Mouse (Mus musculus): ENCODE measurements at regions not wholly inside any gene's neighbourhood (a gene's known extent, or its start where the extent isn't known, plus 50 kb on each side); places are given as distances from the start of the nearest gene placed in this dataset.

GRCm38 (mm10) chr17:80813194-80813593 is 84.9 kb upstream of the Map4k3 start:
- no peak for DNase-seq
- no peak overlapping the region for H3K4me3 ChIP-seq (replicated peaks; ENCODE audit: insufficient read depth, low read depth, low read length)
- peaks cover 11% of the 10 kb centered on the region for H3K4me1 ChIP-seq (ENCODE audit: control insufficient read depth, insufficient read depth, low read length)
- no peaks in the 10 kb centered on the region for H3K27me3 ChIP-seq (ENCODE audit: control insufficient read depth, insufficient read depth, low read length)
- TF ChIP-seq POLR2A (IDR thresholded peaks at IDR 0.05; ENCODE audit: borderline replicate concordance, insufficient read depth, low read length) (no peak), CTCF (IDR thresholded peaks at IDR 0.05; ENCODE audit: borderline replicate concordance, insufficient read depth, low read depth, low read length) (no peak)
- 95% methylated on average over 10 of the region's 10 CpGs for WGBS
- no peak overlapping the region for H3K27ac ChIP-seq (ENCODE audit: insufficient read depth, low read length)

GRCm38 (mm10) chr17:80809275-80809674 is 81.0 kb upstream of the Map4k3 start:
- WGBS: 8% methylated on average over 5 of the region's 5 CpGs
- H3K27ac ChIP-seq (ENCODE audit: insufficient read depth, low read length): peak overlapping the region; percentile 70
- peak; percentile 72 to 89 for DNase-seq

GRCm38 (mm10) chr17:80808069-80808468 is 79.8 kb upstream of the Map4k3 start:
- no peaks in the 10 kb centered on the region for H3K27me3 ChIP-seq (ENCODE audit: control insufficient read depth, insufficient read depth, low read length)
- H3K4me1 ChIP-seq (ENCODE audit: control insufficient read depth, insufficient read depth, low read length): peaks cover 20% of the 10 kb centered on the region
- no peak overlapping the region for H3K4me3 ChIP-seq (replicated peaks; ENCODE audit: insufficient read depth, low read depth, low read length)
- DNase-seq: peak in 1 of 2 experiments; percentile 57
- H3K27ac ChIP-seq (ENCODE audit: insufficient read depth, low read length): no peak overlapping the region
- TF ChIP-seq CTCF (IDR thresholded peaks at IDR 0.05; ENCODE audit: borderline replicate concordance, insufficient read depth, low read depth, low read length) (no peak), POLR2A (IDR thresholded peaks at IDR 0.05; ENCODE audit: borderline replicate concordance, insufficient read depth, low read length) (no peak)
- WGBS: 61% methylated on average over 10 of the region's 10 CpGs

More at GRCm38 (mm10) chr17:80809275-80809674, 81.0 kb upstream of the Map4k3 start:
- TF ChIP-seq CTCF (IDR thresholded peaks at IDR 0.05; ENCODE audit: borderline replicate concordance, insufficient read depth, low read depth, low read length): no peak
- no peak for TF ChIP-seq POLR2A (IDR thresholded peaks at IDR 0.05; ENCODE audit: borderline replicate concordance, insufficient read depth, low read length)
- Histone ChIP-seq H3K4me1 (ENCODE audit: control insufficient read depth, insufficient read depth, low read length) (peaks cover 16% of the 10 kb centered on the region), H3K4me3 (replicated peaks; ENCODE audit: insufficient read depth, low read depth, low read length) (no peak overlapping the region), H3K27me3 (ENCODE audit: control insufficient read depth, insufficient read depth, low read length) (no peaks in the 10 kb centered on the region)

- no peak for DNase-seq
- H3K27me3 ChIP-seq (ENCODE audit: control insufficient read depth, insufficient read depth, low read length): no peaks in the 10 kb centered on the region
- WGBS: 95% methylated on average over 8 of the region's 8 CpGs
- TF ChIP-seq POLR2A (IDR thresholded peaks at IDR 0.05; ENCODE audit: borderline replicate concordance, insufficient read depth, low read length) (no peak), CTCF (IDR thresholded peaks at IDR 0.05; ENCODE audit: borderline replicate concordance, insufficient read depth, low read depth, low read length) (no peak)
- no peak overlapping the region for H3K4me3 ChIP-seq (replicated peaks; ENCODE audit: insufficient read depth, low read depth, low read length)
- peaks cover 27% of the 10 kb centered on the region; the same call in 1 of the 2 replicates for H3K4me1 ChIP-seq (ENCODE audit: control insufficient read depth, insufficient read depth, low read length)
- no peak overlapping the region for H3K27ac ChIP-seq (ENCODE audit: insufficient read depth, low read length)
Observed at GRCm38 (mm10) chr17:80803361-80803915, 75.2 kb upstream of the Map4k3 start.

- Histone ChIP-seq H3K27ac (ENCODE audit: insufficient read depth, low read length) (peak overlapping the region; percentile 65), H3K4me1 (ENCODE audit: control insufficient read depth, insufficient read depth, low read length) (peaks cover 21% of the 10 kb centered on the region; the same call in 1 of the 2 replicates), H3K27me3 (ENCODE audit: control insufficient read depth, insufficient read depth, low read length) (no peaks in the 10 kb centered on the region), H3K4me3 (replicated peaks; ENCODE audit: insufficient read depth, low read depth, low read length) (no peak overlapping the region)
- WGBS: 42% methylated on average over 10 of the region's 10 CpGs
- DNase-seq: peak; percentile 62 to 71
- TF ChIP-seq POLR2A (IDR thresholded peaks at IDR 0.05; ENCODE audit: borderline replicate concordance, insufficient read depth, low read length) (no peak), CTCF (IDR thresholded peaks at IDR 0.05; ENCODE audit: borderline replicate concordance, insufficient read depth, low read depth, low read length) (no peak)
Observed at GRCm38 (mm10) chr17:80802622-80803021, 74.3 kb upstream of the Map4k3 start.

- no peak overlapping the region for H3K4me3 ChIP-seq (replicated peaks; ENCODE audit: insufficient read depth, low read depth, low read length)
- TF ChIP-seq CTCF (IDR thresholded peaks at IDR 0.05; ENCODE audit: borderline replicate concordance, insufficient read depth, low read depth, low read length) (no peak), POLR2A (IDR thresholded peaks at IDR 0.05; ENCODE audit: borderline replicate concordance, insufficient read depth, low read length) (no peak)
- peaks cover 23% of the 10 kb centered on the region; the same call in 1 of the 2 replicates for H3K4me1 ChIP-seq (ENCODE audit: control insufficient read depth, insufficient read depth, low read length)
- peak overlapping the region; percentile 65 for H3K27ac ChIP-seq (ENCODE audit: insufficient read depth, low read length)
- H3K27me3 ChIP-seq (ENCODE audit: control insufficient read depth, insufficient read depth, low read length): no peaks in the 10 kb centered on the region
- peak in 1 of 2 experiments; percentile 46 for DNase-seq
- WGBS: 16% methylated on average over 8 of the region's 8 CpGs
Observed at GRCm38 (mm10) chr17:80801991-80802390, 73.7 kb upstream of the Map4k3 start.

GRCm38 (mm10) chr17:80801451-80801983 is 73.2 kb upstream of the Map4k3 start:
- peak overlapping the region; percentile 29 for H3K4me3 ChIP-seq (replicated peaks; ENCODE audit: insufficient read depth, low read depth, low read length)

GRCm38 (mm10) chr17:80800877-80801276 is 72.6 kb upstream of the Map4k3 start:
- Histone ChIP-seq H3K27me3 (ENCODE audit: control insufficient read depth, insufficient read depth, low read length) (no peaks in the 10 kb centered on the region), H3K27ac (ENCODE audit: insufficient read depth, low read length) (peak overlapping the region; percentile 47), H3K4me3 (replicated peaks; ENCODE audit: insufficient read depth, low read depth, low read length) (peak overlapping the region; percentile 23), H3K4me1 (ENCODE audit: control insufficient read depth, insufficient read depth, low read length) (peaks cover 25% of the 10 kb centered on the region; the same call in 1 of the 2 replicates)
- 28% methylated on average over 13 of the region's 13 CpGs for WGBS
- peak; percentile 43 to 50 for DNase-seq
- TF ChIP-seq CTCF (IDR thresholded peaks at IDR 0.05; ENCODE audit: borderline replicate concordance, insufficient read depth, low read depth, low read length): no peak
- no peak for TF ChIP-seq POLR2A (IDR thresholded peaks at IDR 0.05; ENCODE audit: borderline replicate concordance, insufficient read depth, low read length)

More at GRCm38 (mm10) chr17:80801451-80801983, 73.2 kb upstream of the Map4k3 start:
- peaks cover 25% of the 10 kb centered on the region; the same call in 1 of the 2 replicates for H3K4me1 ChIP-seq (ENCODE audit: control insufficient read depth, insufficient read depth, low read length)
- no peaks in the 10 kb centered on the region for H3K27me3 ChIP-seq (ENCODE audit: control insufficient read depth, insufficient read depth, low read length)
- 0 out of 2 replicates have a peak, but pooled peaks have one; percentile 11 for TF ChIP-seq POLR2A (IDR thresholded peaks at IDR 0.05; ENCODE audit: borderline replicate concordance, insufficient read depth, low read length)
- TF ChIP-seq CTCF (IDR thresholded peaks at IDR 0.05; ENCODE audit: borderline replicate concordance, insufficient read depth, low read depth, low read length): no peak
- DNase-seq: peak; percentile 91
- peak overlapping the region; percentile 65 for H3K27ac ChIP-seq (ENCODE audit: insufficient read depth, low read length)
- 2% methylated on average over 16 of the region's 16 CpGs for WGBS
